Mouse (Mus musculus) MEL (cell line): ENCODE results near the gene Crtap. TPM values are rescaled to one million over a fixed set of nuclear protein-coding genes. Genes with fewer than 3 reads are reported as not detected.

Experiments used
- DNase-seq: peaks from one replicate; pipeline ENCODE4 v3.0.0; 2011; ENCODE audit warnings: low read depth, low spot score
- H3K27ac ChIP-seq: 2 replicates; pipeline ENCODE4 v1.5.1; 2012; ENCODE audit warnings: low read depth, mild to moderate bottlenecking, control low read depth, low read length, moderate library complexity; ENCODE audit not compliant: control insufficient read depth
- H3K27me3 ChIP-seq, 2 experiments: fragments of 150-350 bp in 1 of 2; sonication (generic) in 1 of 2; 2 replicates each; pipeline ENCODE4 v1.6.1; 2012; ENCODE audit warnings: low read length in 2 of 2, mild to moderate bottlenecking in 2 of 2, improper control_type of control experiment in 1 of 2, moderate library complexity in 1 of 2; ENCODE audit not compliant: insufficient read depth in 2 of 2, control insufficient read depth in 1 of 2
- H3K36me3 ChIP-seq, 2 experiments: 2 replicates each; pipeline ENCODE4 v1.6.1; 2012 to 2014; ENCODE audit warnings: low read length in 2 of 2, improper control_type of control experiment in 1 of 2, inconsistent platforms in 1 of 2, mild to moderate bottlenecking in 1 of 2; ENCODE audit not compliant: insufficient read depth in 2 of 2, control insufficient read depth in 1 of 2
- H3K4me1 ChIP-seq, 2 experiments: fragments of 150-350 bp in 1 of 2; sonication (generic) in 1 of 2; 2 replicates each; pipeline ENCODE4 v1.6.1; 2012; ENCODE audit warnings: low read length in 2 of 2, improper control_type of control experiment in 1 of 2, mild to moderate bottlenecking in 1 of 2; ENCODE audit not compliant: insufficient read depth in 2 of 2, control insufficient read depth in 1 of 2
- H3K4me3 ChIP-seq, 2 experiments: fragments of 150-350 bp in 1 of 2; sonication (generic) in 1 of 2; 2 replicates each; pipeline ENCODE4 v1.5.1; 2012; ENCODE audit warnings: low read depth in 2 of 2, low read length in 2 of 2, mild to moderate bottlenecking in 2 of 2, moderate library complexity in 2 of 2, control low read depth in 1 of 2, improper control_type of control experiment in 1 of 2; ENCODE audit not compliant: control insufficient read depth in 1 of 2, insufficient read depth in 1 of 2
- H3K79me2 ChIP-seq: 2 replicates; pipeline ENCODE4 v1.6.1; 2012; ENCODE audit warnings: mild to moderate bottlenecking, low read length, moderate library complexity; ENCODE audit not compliant: control insufficient read depth, poor library complexity, insufficient read depth
- H3K9ac ChIP-seq: 2 replicates; pipeline ENCODE4 v1.6.1; 2012; ENCODE audit warnings: low read depth, mild to moderate bottlenecking, control low read depth, low read length, moderate library complexity; ENCODE audit not compliant: control insufficient read depth, poor library complexity, severe bottlenecking
- H3K9me3 ChIP-seq: fragments of 150-350 bp; sonication (generic); replicated peaks from 2 replicates; pipeline ENCODE4 v1.6.1; 2012; ENCODE audit warnings: mild to moderate bottlenecking, low read length, improper control_type of control experiment, moderate library complexity; ENCODE audit not compliant: insufficient read depth
- CHD2 ChIP-seq: IDR thresholded peaks from 2 replicates; pipeline ENCODE4 v1.6.1; 2011; ENCODE audit warnings: low read length, improper control_type of control experiment
- CTCF ChIP-seq, 3 experiments: IDR thresholded peaks in 2 of 3; conservative IDR thresholded peaks in 1 of 3; 2 replicates each; pipeline ENCODE4 v1.5.1; 2011 to 2012; ENCODE audit warnings: low read length in 3 of 3, low read depth in 2 of 3, mild to moderate bottlenecking in 2 of 3, improper control_type of control experiment in 1 of 3, inconsistent platforms in 1 of 3, mixed read lengths in 1 of 3, moderate library complexity in 1 of 3; ENCODE audit not compliant: control insufficient read depth in 1 of 3, insufficient read depth in 1 of 3, poor library complexity in 1 of 3, severe bottlenecking in 1 of 3
- E2F4 ChIP-seq: IDR thresholded peaks from 2 replicates; pipeline ENCODE4 v1.6.1; 2011; ENCODE audit warnings: low read depth, low read length, improper control_type of control experiment, borderline replicate concordance
- ELF1 ChIP-seq: IDR thresholded peaks from 2 replicates; pipeline ENCODE4 v1.6.1; 2014; ENCODE audit warnings: low read depth, mild to moderate bottlenecking, inconsistent platforms, low read length, improper control_type of control experiment, moderate library complexity
- EP300 ChIP-seq, 2 experiments: IDR thresholded peaks; 2 replicates each; pipeline ENCODE4 v1.6.1; 2011; ENCODE audit warnings: improper control_type of control experiment in 2 of 2, low read length in 2 of 2, low read depth in 1 of 2, mild to moderate bottlenecking in 1 of 2
- ETS1 ChIP-seq: IDR thresholded peaks from 2 replicates; pipeline ENCODE4 v1.6.1; 2012; ENCODE audit warnings: low read depth, mild to moderate bottlenecking, inconsistent platforms, low read length, improper control_type of control experiment, moderate library complexity
- GABPA ChIP-seq: IDR thresholded peaks from 2 replicates; pipeline ENCODE4 v1.6.1; 2012; ENCODE audit warnings: low read depth, mild to moderate bottlenecking, inconsistent platforms, low read length, improper control_type of control experiment, moderate library complexity
- GATA1 ChIP-seq: IDR thresholded peaks from 2 replicates; pipeline ENCODE4 v1.6.1; 2011; ENCODE audit warnings: low read depth, low read length, improper control_type of control experiment
- HCFC1 ChIP-seq: IDR thresholded peaks from 2 replicates; pipeline ENCODE4 v1.6.1; 2012; ENCODE audit warnings: low read depth, mild to moderate bottlenecking, inconsistent platforms, low read length, improper control_type of control experiment, moderate library complexity
- JUND ChIP-seq: IDR thresholded peaks from 2 replicates; pipeline ENCODE4 v1.6.1; 2011; ENCODE audit warnings: low read depth, mild to moderate bottlenecking, improper control_type of control experiment, low read length
- KAT2A ChIP-seq: conservative IDR thresholded peaks from 2 replicates; pipeline ENCODE4 v1.6.1; 2012; ENCODE audit warnings: low read depth, low read length, improper control_type of control experiment, inconsistent platforms
- MAFK ChIP-seq: IDR thresholded peaks from 2 replicates; pipeline ENCODE4 v1.6.1; 2011; ENCODE audit warnings: low read depth, mild to moderate bottlenecking, low read length, improper control_type of control experiment, borderline replicate concordance
- MAX ChIP-seq: IDR thresholded peaks from 2 replicates; pipeline ENCODE4 v1.6.1; 2011; ENCODE audit warnings: low read length, improper control_type of control experiment
- MAZ ChIP-seq: IDR thresholded peaks from 2 replicates; pipeline ENCODE4 v1.6.1; 2012; ENCODE audit warnings: low read depth, mild to moderate bottlenecking, inconsistent platforms, low read length, improper control_type of control experiment
- MEF2A ChIP-seq: IDR thresholded peaks from 2 replicates; pipeline ENCODE4 v1.6.1; 2014; ENCODE audit warnings: low read depth, mild to moderate bottlenecking, inconsistent platforms, low read length, improper control_type of control experiment; ENCODE audit not compliant: poor library complexity, insufficient replicate concordance, severe bottlenecking; ENCODE audit errors: extremely low read depth
- MXI1 ChIP-seq: IDR thresholded peaks from 2 replicates; pipeline ENCODE4 v1.6.1; 2011; ENCODE audit warnings: mild to moderate bottlenecking, low read depth, low read length, improper control_type of control experiment
- MYC ChIP-seq: IDR thresholded peaks from 2 replicates; pipeline ENCODE4 v1.6.1; 2011; ENCODE audit warnings: low read depth, mild to moderate bottlenecking, low read length, improper control_type of control experiment, moderate library complexity
- NELFE ChIP-seq: IDR thresholded peaks from 2 replicates; pipeline ENCODE4 v1.6.1; 2011; ENCODE audit warnings: low read depth, low read length, improper control_type of control experiment
- NRF1 ChIP-seq: IDR thresholded peaks from 2 replicates; pipeline ENCODE4 v1.6.1; 2014; ENCODE audit warnings: low read depth, mild to moderate bottlenecking, inconsistent platforms, low read length, improper control_type of control experiment, moderate library complexity; ENCODE audit not compliant: poor library complexity, insufficient read depth, severe bottlenecking
- POLR2A ChIP-seq, 2 experiments: IDR thresholded peaks; 2 replicates each; pipeline ENCODE4 v1.6.1; 2011 to 2012; ENCODE audit warnings: low read length in 2 of 2, mild to moderate bottlenecking in 2 of 2, control low read depth in 1 of 2, improper control_type of control experiment in 1 of 2, low read depth in 1 of 2, moderate library complexity in 1 of 2; ENCODE audit not compliant: control insufficient read depth in 1 of 2, insufficient read depth in 1 of 2, poor library complexity in 1 of 2
- RAD21 ChIP-seq: IDR thresholded peaks from 2 replicates; pipeline ENCODE4 v1.6.1; 2011; ENCODE audit warnings: mild to moderate bottlenecking, low read depth, low read length, improper control_type of control experiment
- RCOR1 ChIP-seq: IDR thresholded peaks from 2 replicates; pipeline ENCODE4 v1.6.1; 2012; ENCODE audit warnings: low read depth, mild to moderate bottlenecking, inconsistent platforms, low read length, improper control_type of control experiment
- SMC3 ChIP-seq: IDR thresholded peaks from 2 replicates; pipeline ENCODE4 v1.6.1; 2011; ENCODE audit warnings: low read depth, low read length, improper control_type of control experiment
- UBTF ChIP-seq: IDR thresholded peaks from 2 replicates; pipeline ENCODE4 v1.6.1; 2012; ENCODE audit warnings: low read depth, mild to moderate bottlenecking, inconsistent platforms, low read length, improper control_type of control experiment, moderate library complexity, borderline replicate concordance; ENCODE audit not compliant: insufficient read depth
- USF1 ChIP-seq: IDR thresholded peaks from 2 replicates; pipeline ENCODE4 v1.6.1; 2014; ENCODE audit warnings: low read depth, mild to moderate bottlenecking, inconsistent platforms, low read length, improper control_type of control experiment, moderate library complexity
- USF2 ChIP-seq, 2 experiments: IDR thresholded peaks; 2 replicates each; pipeline ENCODE4 v1.6.1; 2011 to 2012; ENCODE audit warnings: improper control_type of control experiment in 2 of 2, low read length in 2 of 2, borderline replicate concordance in 1 of 2, inconsistent platforms in 1 of 2, low read depth in 1 of 2, mild to moderate bottlenecking in 1 of 2; ENCODE audit not compliant: insufficient read depth in 1 of 2
- ZC3H11A ChIP-seq: IDR thresholded peaks from 2 replicates; pipeline ENCODE4 v1.6.1; 2012; ENCODE audit warnings: low read depth, mild to moderate bottlenecking, inconsistent platforms, low read length, improper control_type of control experiment
- ZKSCAN1 ChIP-seq: IDR thresholded peaks from 2 replicates; pipeline ENCODE4 v1.6.1; 2012; ENCODE audit warnings: low read depth, mild to moderate bottlenecking, inconsistent platforms, low read length, improper control_type of control experiment, moderate library complexity
- ZMIZ1 ChIP-seq: IDR thresholded peaks from 2 replicates; pipeline ENCODE4 v1.6.1; 2012; ENCODE audit warnings: low read depth, mild to moderate bottlenecking, inconsistent platforms, low read length, improper control_type of control experiment, moderate library complexity
- polyA plus RNA-seq, 2 experiments: library from polyadenylated mRNA; stranded (reverse) in 1 of 2; unstranded in 1 of 2; fragments of >175 nt in 1 of 2; fragments of >200 nt in 1 of 2; gene quantifications; 2 replicates each; pipeline versions ENCODE4 v1.2.1 to v1.2.4; 2012; ENCODE audit warnings: low replicate concordance in 2 of 2, low read depth in 1 of 2; ENCODE audit not compliant: insufficient read length in 2 of 2, insufficient read depth in 1 of 2, missing spikeins in 1 of 2
- total RNA-seq: library from RNA; depleted of rRNA; stranded (reverse); fragments of 300-350 nt; gene quantifications from 2 replicates; pipeline ENCODE4 v1.2.3, GENCODE M21; 2012

Gene Crtap
- total and polyA plus RNA-seq, 3 experiments, result 21.5 to 62.2 TPM; not detected in 1

DNA sequence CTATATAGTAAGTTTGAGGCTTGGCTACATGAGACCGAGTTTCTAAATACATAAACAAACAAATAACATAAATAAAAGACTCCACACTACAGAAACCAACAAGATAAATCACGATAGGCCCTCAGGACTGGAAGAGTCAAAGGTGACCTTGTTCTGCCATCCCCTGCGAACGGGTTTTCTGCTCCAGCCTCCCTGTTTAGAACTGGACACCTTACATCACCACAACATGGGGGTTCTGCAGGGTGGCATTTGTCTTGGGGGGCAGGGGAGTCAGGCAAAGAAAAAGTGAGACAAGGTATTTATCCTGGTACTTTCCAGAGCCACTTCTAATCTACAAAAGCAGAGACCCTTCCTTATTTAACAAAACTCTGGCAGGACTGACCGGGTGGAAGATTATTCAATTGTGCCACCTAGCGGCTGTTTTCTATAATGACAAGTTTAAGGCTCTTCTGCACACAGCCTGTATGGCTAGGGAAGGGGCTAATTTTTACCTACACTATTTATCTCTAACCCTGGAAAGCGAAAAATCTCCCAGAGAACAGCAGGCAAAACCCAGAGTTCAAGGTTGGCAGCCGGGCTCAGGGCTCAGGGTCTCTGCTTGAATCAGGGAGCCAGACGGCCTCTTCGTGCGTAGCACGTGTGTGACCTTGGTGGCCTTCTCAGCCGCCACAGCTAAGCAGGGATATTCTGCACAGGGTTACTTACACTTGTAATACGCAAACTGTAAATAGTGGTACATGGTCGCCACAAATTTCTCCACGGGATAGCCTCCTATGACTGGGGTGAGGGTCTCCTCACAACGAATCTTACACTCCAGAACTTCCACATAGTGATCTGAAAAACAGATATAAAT, 9.4 kb downstream of the Crtap start:
- H3K36me3 ChIP-seq, result peaks cover 3 to 16% of the 10 kb centered on the region in 2 experiments; a peak in 3 of 4 replicates
- H3K4me3 ChIP-seq, result no peak overlapping the region
- no peaks in the 10 kb centered on the region for H3K27me3 ChIP-seq
- DNase-seq, result peak; percentile 73
- no peak overlapping the region for H3K27ac ChIP-seq
- H3K4me1 ChIP-seq, result peaks cover 8 to 16% of the 10 kb centered on the region in 2 experiments; a peak in 3 of 4 replicates
- H3K9me3 ChIP-seq, result no peaks in the 10 kb centered on the region
- no peak overlapping the region for H3K9ac ChIP-seq
- TF ChIP-seq CTCF (IDR thresholded peaks at IDR 0.05 in 2 of 3, conservative IDR thresholded peaks at IDR 0.05 in 1 of 3; ENCODE audit: control insufficient read depth in 1 of 3, insufficient read depth in 1 of 3, low read depth in 2 of 3, low read length in 3 of 3, poor library complexity in 1 of 3, severe bottlenecking in 1 of 3), result peak; percentile 50 to 74 (median 62)
- no peak for TF ChIP-seq GATA1
- TF ChIP-seq MAFK, result no peak
- peak; percentile 56; the same call in 1 of the 2 replicates for TF ChIP-seq ZC3H11A
- TF ChIP-seq MAX, result no peak
- TF ChIP-seq RAD21, result peak; percentile 79
- no peak for TF ChIP-seq NRF1
- no peak for TF ChIP-seq MAZ
- no peak for TF ChIP-seq POLR2A (IDR thresholded peaks at IDR 0.05; ENCODE audit: control insufficient read depth in 1 of 2, insufficient read depth in 1 of 2, low read depth in 1 of 2, low read length in 2 of 2, poor library complexity in 1 of 2)
- no peak for TF ChIP-seq MXI1
- no peak for TF ChIP-seq USF2 (IDR thresholded peaks at IDR 0.05; ENCODE audit: borderline replicate concordance in 1 of 2, insufficient read depth in 1 of 2, low read depth in 1 of 2, low read length in 2 of 2)
- TF ChIP-seq GABPA, result no peak
- TF ChIP-seq JUND, result no peak
- no peak for TF ChIP-seq MYC
- no peak for TF ChIP-seq CHD2
- no peak for TF ChIP-seq HCFC1
- TF ChIP-seq ZMIZ1, result no peak
- TF ChIP-seq EP300 (IDR thresholded peaks at IDR 0.05; ENCODE audit: low read depth in 1 of 2, low read length in 2 of 2), result no peak
- TF ChIP-seq KAT2A, result no peak
- TF ChIP-seq USF1, result no peak
- no peak for TF ChIP-seq ELF1
- no peak for TF ChIP-seq NELFE
- no peak for TF ChIP-seq E2F4
- TF ChIP-seq SMC3, result peak; percentile 72
- TF ChIP-seq ETS1, result no peak
- no peak for TF ChIP-seq MEF2A
- no peak for TF ChIP-seq RCOR1
- TF ChIP-seq ZKSCAN1, result no peak
- TF ChIP-seq UBTF, result no peak
- no peaks in the 10 kb centered on the region for H3K79me2 ChIP-seq
